Comparison of ENCODE assay signal across 20 mouse cellular contexts in the genomic region with DNA sequence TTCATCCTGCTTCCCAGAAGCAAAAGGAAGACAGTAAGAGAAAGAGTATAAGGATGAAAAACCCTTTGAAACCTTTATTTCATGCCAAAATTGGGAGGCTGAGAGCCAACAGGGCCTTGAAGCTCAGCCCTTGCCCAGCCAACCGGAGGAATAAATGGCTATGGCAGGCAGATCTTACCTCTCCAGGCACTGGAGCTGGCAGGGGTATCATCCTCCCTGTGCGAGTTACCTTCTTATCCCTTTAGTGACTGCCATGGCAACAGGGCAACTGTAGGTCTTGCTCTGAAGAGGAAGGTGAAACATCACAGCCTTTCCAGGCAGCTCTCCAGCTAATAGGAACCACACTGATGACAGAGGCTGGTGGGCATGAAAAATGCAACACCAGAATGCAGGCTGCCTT.
DNase-seq lines count a peak whose midpoint lies in the region; ATAC-seq and TF ChIP-seq lines count a peak whose summit lies in the region.
"Had no signal": no experiment of that assay in that cellular context is flagged by ENCODE, and none has a peak within 500 bp of the region (broad histone marks: within the 10 kb centered on the region; RNA-seq: fewer than 3 reads in every experiment).

No protein-coding gene starts in this region.

- no peak overlapping the region for H3K9ac ChIP-seq in forebrain, postnatal 0 days
- H3K9ac ChIP-seq in forebrain, embryonic 15.5 days (replicated peaks) = no peak overlapping the region
- H3K9ac ChIP-seq: embryonic facial prominence, embryonic 15.5 days; heart, embryonic 12.5 days; intestine, embryonic 15.5 days had no signal

- H3K4me1 ChIP-seq in forebrain, postnatal 0 days (ENCODE audit: insufficient read depth) = no peaks in the 10 kb centered on the region
- no peaks in the 10 kb centered on the region for H3K4me1 ChIP-seq in forebrain, embryonic 15.5 days
- peaks cover 16% of the 10 kb centered on the region for H3K4me1 ChIP-seq in embryonic facial prominence, embryonic 10.5 days
- H3K4me1 ChIP-seq: intestine, embryonic 15.5 days had no signal

- H3K9me3 ChIP-seq in forebrain, postnatal 0 days (ENCODE audit: low read length) = no peaks in the 10 kb centered on the region
- H3K9me3 ChIP-seq in forebrain, embryonic 15.5 days = no peaks in the 10 kb centered on the region
- no peaks in the 10 kb centered on the region for H3K9me3 ChIP-seq in embryonic facial prominence, embryonic 10.5 days
- H3K9me3 ChIP-seq: embryonic facial prominence, embryonic 15.5 days; forebrain, embryonic 10.5 days; heart, embryonic 12.5 days; hindbrain, embryonic 10.5 days; intestine, embryonic 15.5 days had no signal

- H3K36me3 ChIP-seq in forebrain, postnatal 0 days (ENCODE audit: insufficient read depth) = no peaks in the 10 kb centered on the region
- no peaks in the 10 kb centered on the region for H3K36me3 ChIP-seq in forebrain, embryonic 15.5 days
- no peaks in the 10 kb centered on the region for H3K36me3 ChIP-seq in embryonic facial prominence, embryonic 10.5 days (replicated peaks)
- H3K36me3 ChIP-seq: embryonic facial prominence, embryonic 15.5 days; forebrain, embryonic 10.5 days; heart, embryonic 12.5 days; hindbrain, embryonic 10.5 days; intestine, embryonic 15.5 days had no signal

- WGBS in forebrain, postnatal 0 days = 42% methylated on average over 2 of the region's 2 CpGs
- WGBS in forebrain, embryonic 15.5 days = 72% methylated on average over 2 of the region's 2 CpGs
- WGBS in embryonic facial prominence, embryonic 10.5 days = 77% methylated on average over 2 of the region's 2 CpGs

- no peak for TF ChIP-seq CTCF in forebrain, postnatal 0 days (IDR thresholded peaks at IDR 0.05; ENCODE audit: low read depth)

- no peak for DNase-seq in forebrain, postnatal 0 days
- peak; percentile 54 for DNase-seq in left cerebral cortex, postnatal 4 days
- no peak for DNase-seq in left cerebral cortex, adult 11 months (ENCODE audit: low spot score)
- DNase-seq in NIH3T3 (ENCODE audit: low read depth) (peak; percentile 32), liver (no peak)
- DNase-seq in embryonic facial prominence, embryonic 10.5 days (ENCODE audit: low spot score) = no peak
- DNase-seq: adrenal gland, adult 2 months; adrenal gland, postnatal 25 days; cerebellum, adult 2 months; gastrocnemius, postnatal 10 days; heart, adult 18-20 months had no signal

- no peak overlapping the region for H3K27ac ChIP-seq in forebrain, postnatal 0 days (ENCODE audit: low read depth, low read length)
- H3K27ac ChIP-seq in forebrain, embryonic 15.5 days (replicated peaks) = no peak overlapping the region
- H3K27ac ChIP-seq in embryonic facial prominence, embryonic 10.5 days (replicated peaks) = 0 out of 2 replicates have a peak overlapping the region, but pooled peaks have one; percentile 11
- H3K27ac ChIP-seq: embryonic facial prominence, embryonic 15.5 days; forebrain, embryonic 10.5 days; hindbrain, embryonic 10.5 days; intestine, embryonic 15.5 days had no signal

- intact Hi-C loops in left cerebral cortex, postnatal 4 days (cut with DNase I) = no loop called here

- peak; percentile 34 for ATAC-seq in forebrain, postnatal 0 days
- no peak for ATAC-seq in forebrain, embryonic 15.5 days (replicated peaks)
- ATAC-seq: forebrain, embryonic 14.5 days; intestine, embryonic 15.5 days had no signal

- no peak overlapping the region for H3K4me3 ChIP-seq in forebrain, postnatal 0 days (ENCODE audit: low read depth, low read length)
- H3K4me3 ChIP-seq in forebrain, embryonic 15.5 days = no peak overlapping the region
- no peak overlapping the region for H3K4me3 ChIP-seq in embryonic facial prominence, embryonic 10.5 days
- H3K4me3 ChIP-seq: embryonic facial prominence, embryonic 15.5 days; erythroblast, embryonic 14.5 days; forebrain, embryonic 10.5 days; heart, embryonic 12.5 days; hindbrain, embryonic 10.5 days; intestine, embryonic 15.5 days had no signal

- no peaks in the 10 kb centered on the region for H3K27me3 ChIP-seq in forebrain, postnatal 0 days (ENCODE audit: insufficient read depth, low read length)
- no peaks in the 10 kb centered on the region for H3K27me3 ChIP-seq in forebrain, embryonic 15.5 days
- no peaks in the 10 kb centered on the region for H3K27me3 ChIP-seq in embryonic facial prominence, embryonic 10.5 days (replicated peaks; ENCODE audit: low read depth, poor library complexity, severe bottlenecking)
- H3K27me3 ChIP-seq: CH12.LX; embryonic facial prominence, embryonic 15.5 days; heart, embryonic 12.5 days; intestine, embryonic 15.5 days had no signal

- H3K4me2 ChIP-seq in forebrain, postnatal 0 days (ENCODE audit: low read depth) = no peak overlapping the region
- no peak overlapping the region for H3K4me2 ChIP-seq in forebrain, embryonic 15.5 days (replicated peaks)
- H3K4me2 ChIP-seq: embryonic facial prominence, embryonic 15.5 days; heart, embryonic 12.5 days; intestine, embryonic 15.5 days had no signal

Comparison
In these comparisons a context has a peak if more than half of its experiments do, and no peak if none do; other contexts are left out.
1. DNase-seq: peak in left cerebral cortex, postnatal 4 days (single experiment) and NIH3T3 (single experiment); none in forebrain, postnatal 0 days (single experiment), left cerebral cortex, adult 11 months (single experiment), embryonic facial prominence, embryonic 10.5 days (single experiment) and liver (single experiment).